Mouse (Mus musculus) olfactory bulb, adult 2 months (tissue): ENCODE measurements around the gene Cfap43.

ENCODE experiments used
- CTCF ChIP-seq: fragments of 200-500 bp; IDR thresholded peaks from 2 replicates; pipeline ENCODE4 v1.5.1; 2012; ENCODE audit warnings: low read depth, mild to moderate bottlenecking, low read length, moderate library complexity; ENCODE audit not compliant: insufficient read depth
- POLR2A ChIP-seq: fragments of 200-500 bp; IDR thresholded peaks from 2 replicates; pipeline ENCODE4 v1.6.1; 2012; ENCODE audit warnings: mild to moderate bottlenecking, low read depth, low read length, moderate library complexity; ENCODE audit not compliant: insufficient read depth

- TF ChIP-seq POLR2A (no peak), CTCF (no peak)
Measured at GRCm38 (mm10) chr19:47796699-47797098, 122.4 kb downstream of the Cfap43 start.
